Mouse (Mus musculus): ENCODE data around the gene Dnajb14. TPM values are rescaled to one million over a fixed set of nuclear protein-coding genes. Genes with fewer than 3 reads are reported as not detected.

Dnajb14 gene
- polyA plus RNA-seq, 1 experiment from 2014 or later, result 7.9 TPM

GRCm38 (mm10) chr3:137864988-137865982, 2.2 kb upstream of the Dnajb14 start:
- Histone ChIP-seq H3K4me3 (peak overlapping the region; percentile 89), H3K36me3 (replicated peaks) (peaks cover 15% of the 10 kb centered on the region), H3K27ac (replicated peaks) (peak overlapping the region; percentile 99), H3K4me1 (peaks cover 22% of the 10 kb centered on the region), H3K27me3 (replicated peaks; ENCODE audit: low read depth, poor library complexity, severe bottlenecking) (no peaks in the 10 kb centered on the region), H3K9me3 (no peaks in the 10 kb centered on the region)
- under 1% methylated on average over 72 of the region's 74 CpGs for WGBS
- DNase-seq (ENCODE audit: low spot score), result peak; percentile 93

- 4% methylated on average over 2 of the region's 2 CpGs for WGBS
- H3K4me1 ChIP-seq, result peaks cover 22% of the 10 kb centered on the region
- H3K27me3 ChIP-seq (replicated peaks; ENCODE audit: low read depth, poor library complexity, severe bottlenecking), result no peaks in the 10 kb centered on the region
- no peaks in the 10 kb centered on the region for H3K9me3 ChIP-seq
- peaks cover 17% of the 10 kb centered on the region for H3K36me3 ChIP-seq (replicated peaks)
- peak overlapping the region; percentile 97 for H3K27ac ChIP-seq (replicated peaks)
- DNase-seq (ENCODE audit: low spot score), result no peak
- peak overlapping the region; percentile 82 for H3K4me3 ChIP-seq
Observed at GRCm38 (mm10) chr3:137867133-137867436, 390 bp upstream of the Dnajb14 start.

- Histone ChIP-seq H3K9me3 (no peaks in the 10 kb centered on the region), H3K36me3 (replicated peaks) (peaks cover 19% of the 10 kb centered on the region), H3K27ac (replicated peaks) (peak overlapping the region; percentile 97), H3K27me3 (replicated peaks; ENCODE audit: low read depth, poor library complexity, severe bottlenecking) (no peaks in the 10 kb centered on the region), H3K4me3 (peak overlapping the region; percentile 82), H3K4me1 (peaks cover 20% of the 10 kb centered on the region)
- no peak for DNase-seq (ENCODE audit: low spot score)
- WGBS, result 5% methylated on average over 26 of the region's 26 CpGs
Observed at GRCm38 (mm10) chr3:137868094-137868913, 829 bp downstream of the Dnajb14 start.

- no peak for DNase-seq (ENCODE audit: low spot score)
- peaks cover 19% of the 10 kb centered on the region for H3K36me3 ChIP-seq (replicated peaks)
- peaks cover 17% of the 10 kb centered on the region for H3K4me1 ChIP-seq
- H3K9me3 ChIP-seq, result no peaks in the 10 kb centered on the region
- 95% methylated on average over 9 of the region's 9 CpGs for WGBS
- no peak overlapping the region for H3K4me3 ChIP-seq
- H3K27me3 ChIP-seq (replicated peaks; ENCODE audit: low read depth, poor library complexity, severe bottlenecking), result no peaks in the 10 kb centered on the region
- no peak overlapping the region for H3K27ac ChIP-seq (replicated peaks)
Observed at GRCm38 (mm10) chr3:137869395-137869794, 1.9 kb downstream of the Dnajb14 start.

GRCm38 (mm10) chr3:137879313-137879712, 11.8 kb downstream of the Dnajb14 start:
- no peaks in the 10 kb centered on the region for H3K27me3 ChIP-seq (replicated peaks; ENCODE audit: low read depth, poor library complexity, severe bottlenecking)
- H3K4me3 ChIP-seq, result no peak overlapping the region
- no peak for DNase-seq (ENCODE audit: low spot score)
- WGBS, result 87% methylated on average over 3 of the region's 3 CpGs
- 0 out of 2 replicates have a peak, but pooled peaks cover 5% of the 10 kb centered on the region for H3K9me3 ChIP-seq
- no peak overlapping the region for H3K27ac ChIP-seq (replicated peaks)
- H3K4me1 ChIP-seq, result no peaks in the 10 kb centered on the region
- H3K36me3 ChIP-seq (replicated peaks), result peaks cover 6% of the 10 kb centered on the region

- no peaks in the 10 kb centered on the region for H3K4me1 ChIP-seq
- DNase-seq (ENCODE audit: low spot score), result no peak
- 85% methylated on average over 4 of the region's 4 CpGs for WGBS
Observed at GRCm38 (mm10) chr3:137880109-137880748, 12.8 kb downstream of the Dnajb14 start.

GRCm38 (mm10) chr3:137881093-137881492, 13.6 kb downstream of the Dnajb14 start:
- Histone ChIP-seq H3K27ac (replicated peaks) (no peak overlapping the region), H3K36me3 (replicated peaks) (peaks cover 6% of the 10 kb centered on the region), H3K4me3 (no peak overlapping the region), H3K4me1 (no peaks in the 10 kb centered on the region), H3K27me3 (replicated peaks; ENCODE audit: low read depth, poor library complexity, severe bottlenecking) (no peaks in the 10 kb centered on the region), H3K9me3 (0 out of 2 replicates have a peak, but pooled peaks cover 5% of the 10 kb centered on the region)
- 94% methylated on average over 5 of the region's 5 CpGs for WGBS
- DNase-seq (ENCODE audit: low spot score), result no peak

More at GRCm38 (mm10) chr3:137880109-137880748, 12.8 kb downstream of the Dnajb14 start:
- Histone ChIP-seq H3K27ac (replicated peaks) (no peak overlapping the region), H3K4me3 (no peak overlapping the region), H3K27me3 (replicated peaks; ENCODE audit: low read depth, poor library complexity, severe bottlenecking) (no peaks in the 10 kb centered on the region), H3K9me3 (0 out of 2 replicates have a peak, but pooled peaks cover 5% of the 10 kb centered on the region), H3K36me3 (replicated peaks) (peaks cover 6% of the 10 kb centered on the region)

- no peak overlapping the region for H3K27ac ChIP-seq (replicated peaks)
- no peaks in the 10 kb centered on the region for H3K27me3 ChIP-seq (replicated peaks; ENCODE audit: low read depth, poor library complexity, severe bottlenecking)
- peaks cover 20% of the 10 kb centered on the region for H3K36me3 ChIP-seq (replicated peaks)
- H3K4me3 ChIP-seq, result no peak overlapping the region
- no peaks in the 10 kb centered on the region for H3K4me1 ChIP-seq
- DNase-seq (ENCODE audit: low spot score), result no peak
- WGBS, result 80% methylated on average over 7 of the region's 7 CpGs
- no peaks in the 10 kb centered on the region for H3K9me3 ChIP-seq
Observed at GRCm38 (mm10) chr3:137887961-137888360, 20.5 kb downstream of the Dnajb14 start.

- 90% methylated on average over 3 of the region's 3 CpGs for WGBS
- H3K4me3 ChIP-seq, result no peak overlapping the region
- no peaks in the 10 kb centered on the region for H3K9me3 ChIP-seq
- H3K36me3 ChIP-seq (replicated peaks), result peaks cover 40% of the 10 kb centered on the region
- H3K27me3 ChIP-seq (replicated peaks; ENCODE audit: low read depth, poor library complexity, severe bottlenecking), result no peaks in the 10 kb centered on the region
- DNase-seq (ENCODE audit: low spot score), result no peak
- H3K4me1 ChIP-seq, result no peaks in the 10 kb centered on the region
- H3K27ac ChIP-seq (replicated peaks), result no peak overlapping the region
Observed at GRCm38 (mm10) chr3:137891089-137891488, 23.6 kb downstream of the Dnajb14 start.

- no peak overlapping the region for H3K27ac ChIP-seq (replicated peaks)
- DNase-seq (ENCODE audit: low spot score), result no peak
- H3K9me3 ChIP-seq, result no peaks in the 10 kb centered on the region
- H3K4me1 ChIP-seq, result no peaks in the 10 kb centered on the region
- H3K27me3 ChIP-seq (replicated peaks; ENCODE audit: low read depth, poor library complexity, severe bottlenecking), result no peaks in the 10 kb centered on the region
- H3K36me3 ChIP-seq (replicated peaks), result peaks cover 40% of the 10 kb centered on the region
- H3K4me3 ChIP-seq, result no peak overlapping the region
- 93% methylated on average over 4 of the region's 4 CpGs for WGBS
Observed at GRCm38 (mm10) chr3:137892118-137892517, 24.6 kb downstream of the Dnajb14 start.

- Histone ChIP-seq H3K9me3 (no peaks in the 10 kb centered on the region), H3K36me3 (replicated peaks) (peaks cover 45% of the 10 kb centered on the region), H3K27ac (replicated peaks) (no peak overlapping the region), H3K27me3 (replicated peaks; ENCODE audit: low read depth, poor library complexity, severe bottlenecking) (no peaks in the 10 kb centered on the region), H3K4me1 (no peaks in the 10 kb centered on the region), H3K4me3 (no peak overlapping the region)
- no peak for DNase-seq (ENCODE audit: low spot score)
- 86% methylated on average over 4 of the region's 4 CpGs for WGBS
Observed at GRCm38 (mm10) chr3:137893789-137894188, 26.3 kb downstream of the Dnajb14 start.

- 90% methylated on average over 3 of the region's 3 CpGs for WGBS
- Histone ChIP-seq H3K9me3 (no peaks in the 10 kb centered on the region), H3K36me3 (replicated peaks) (peaks cover 35% of the 10 kb centered on the region), H3K4me3 (no peak overlapping the region), H3K27me3 (replicated peaks; ENCODE audit: low read depth, poor library complexity, severe bottlenecking) (no peaks in the 10 kb centered on the region), H3K27ac (replicated peaks) (no peak overlapping the region), H3K4me1 (no peaks in the 10 kb centered on the region)
- peak; percentile 20 for DNase-seq (ENCODE audit: low spot score)
Observed at GRCm38 (mm10) chr3:137895196-137895595, 27.7 kb downstream of the Dnajb14 start.

Measured in embryonic facial prominence, embryonic 10.5 days (tissue).